Mouse (Mus musculus) megakaryocyte, embryonic 14.5 days (primary cell): ENCODE results near the gene Pfkfb3. TPM values are rescaled to one million over a fixed set of nuclear protein-coding genes. Genes with fewer than 3 reads are reported as not detected.

Source experiments
- H3K27me3 ChIP-seq: replicated peaks from 2 replicates; pipeline ENCODE3; 2012; ENCODE audit warnings: inconsistent platforms
- H3K36me3 ChIP-seq: replicated peaks from 2 replicates; pipeline ENCODE3; 2012; ENCODE audit warnings: low read length, inconsistent platforms, mixed read lengths
- H3K4me1 ChIP-seq: 2 replicates; pipeline ENCODE4 v1.6.1; 2012; ENCODE audit warnings: inconsistent platforms
- H3K4me3 ChIP-seq: replicated peaks from 2 replicates; pipeline ENCODE3; 2012; ENCODE audit warnings: moderate library complexity, mild to moderate bottlenecking, inconsistent platforms
- H3K9me3 ChIP-seq: 2 replicates; pipeline ENCODE4 v1.6.1; 2012; ENCODE audit warnings: inconsistent platforms
- FLI1 ChIP-seq: IDR thresholded peaks from 2 replicates; pipeline ENCODE4 v1.6.1; 2012; ENCODE audit warnings: low read length, inconsistent platforms, mixed read lengths
- GATA1 ChIP-seq: IDR thresholded peaks from 3 replicates; pipeline ENCODE4 v1.6.1; 2012; ENCODE audit warnings: mixed read lengths, low read length, inconsistent platforms, borderline replicate concordance
- polyA plus RNA-seq: library from polyadenylated mRNA; stranded (reverse); fragments of >175 nt; gene quantifications from 2 replicates; pipeline ENCODE4 v1.2.3, GENCODE M21; 2012; ENCODE audit warnings: low replicate concordance; ENCODE audit not compliant: insufficient read depth

Gene Pfkfb3
- polyA plus RNA-seq, 1 experiment = 5.8 TPM

DNA sequence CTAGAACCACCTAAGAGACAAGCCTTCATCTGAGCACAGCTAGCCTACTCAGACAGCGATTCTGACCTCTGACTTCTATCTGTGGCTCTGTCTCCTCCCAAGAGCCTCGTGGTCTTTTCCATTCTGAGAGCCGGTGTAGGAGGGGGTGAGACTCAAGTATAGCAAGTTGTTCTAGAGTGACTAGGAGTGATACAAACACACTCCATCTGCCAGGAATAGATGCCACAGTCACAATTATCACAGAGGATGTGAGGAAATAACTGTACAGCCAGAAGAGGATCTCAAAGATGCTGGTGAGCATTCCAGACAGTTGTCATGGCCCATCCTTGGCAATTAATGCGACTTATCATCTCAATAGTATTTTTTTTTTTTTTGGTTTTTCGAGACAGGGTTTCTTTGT lies 129.6 kb downstream of the Pfkfb3 start:
- H3K4me1 ChIP-seq = peaks cover 66% of the 10 kb centered on the region
- TF ChIP-seq GATA1 (no peak), FLI1 (no peak)
- H3K27me3 ChIP-seq = no peaks in the 10 kb centered on the region
- no peaks in the 10 kb centered on the region for H3K36me3 ChIP-seq
- no peaks in the 10 kb centered on the region for H3K9me3 ChIP-seq
- H3K4me3 ChIP-seq = no peak overlapping the region

DNA sequence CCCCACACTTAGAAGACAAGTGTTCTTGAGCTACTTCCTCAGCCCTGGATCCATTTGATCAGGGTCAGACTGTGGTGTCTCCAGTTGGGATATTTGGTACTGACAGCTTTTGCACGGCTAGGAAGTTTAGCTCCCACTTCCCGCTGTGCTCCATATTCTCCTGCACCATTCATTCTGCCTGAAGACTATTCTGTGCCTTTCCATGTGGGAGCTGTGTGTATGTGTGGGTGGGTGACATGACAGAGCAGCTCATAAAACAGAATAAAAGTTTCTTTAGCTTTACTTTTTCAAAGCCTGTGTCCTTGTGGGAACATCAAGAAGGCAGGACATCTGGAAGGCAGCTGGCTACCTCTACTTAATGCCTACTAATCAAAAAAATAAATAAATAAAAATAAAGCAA lies 130.5 kb downstream of the Pfkfb3 start:
- H3K36me3 ChIP-seq = no peaks in the 10 kb centered on the region
- H3K9me3 ChIP-seq = no peaks in the 10 kb centered on the region
- H3K27me3 ChIP-seq = no peaks in the 10 kb centered on the region
- H3K4me3 ChIP-seq = no peak overlapping the region
- H3K4me1 ChIP-seq = peaks cover 58% of the 10 kb centered on the region
- TF ChIP-seq GATA1 = no peak
- TF ChIP-seq FLI1 = no peak

DNA sequence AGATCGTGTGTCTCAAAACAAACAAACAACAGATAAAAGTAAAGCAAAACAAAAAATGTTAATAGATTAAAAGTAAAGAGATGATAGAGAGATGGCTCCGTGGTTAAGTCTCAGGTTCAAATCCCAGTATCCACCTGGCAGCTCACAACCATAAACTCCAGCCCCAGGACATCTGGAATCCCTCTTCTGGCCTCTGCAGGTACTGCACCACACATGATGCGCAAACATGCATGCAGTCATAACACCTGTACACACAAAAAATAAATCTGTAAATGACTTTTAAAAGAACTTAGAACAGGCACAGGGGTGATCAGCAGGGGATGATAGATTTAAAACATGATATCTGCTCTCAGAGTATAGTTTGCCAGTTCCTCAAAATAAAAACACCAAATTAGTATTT lies 131.5 kb downstream of the Pfkfb3 start:
- no peak for TF ChIP-seq GATA1
- TF ChIP-seq FLI1 = no peak
- Histone ChIP-seq H3K27me3 (peaks cover 1% of the 10 kb centered on the region), H3K4me1 (peaks cover 56% of the 10 kb centered on the region), H3K36me3 (no peaks in the 10 kb centered on the region), H3K9me3 (no peaks in the 10 kb centered on the region), H3K4me3 (no peak overlapping the region)

Other genes with a start within 250 kb of the Pfkfb3 start
- 21.6 and 123 TPM in 2 replicates for gene Rbm17, start 50.1 kb upstream of the Pfkfb3 start, polyA plus RNA-seq
- not detected in 2 replicates for gene Gm17490, start 72.2 kb upstream of the Pfkfb3 start, polyA plus RNA-seq
- gene Il2ra, start 88.7 kb upstream of the Pfkfb3 start, polyA plus RNA-seq = not detected in 2 replicates
- 4.0 and 6.5 TPM in 2 replicates for gene Il15ra, start 151.2 kb upstream of the Pfkfb3 start, polyA plus RNA-seq
- gene Fbh1, start 223.5 kb upstream of the Pfkfb3 start, polyA plus RNA-seq = 0.45 and 4.7 TPM in 2 replicates
- gene Ankrd16, start 223.8 kb upstream of the Pfkfb3 start, polyA plus RNA-seq = 8.1 and 8.5 TPM in 2 replicates